Mouse (Mus musculus) liver, postnatal 0 days (tissue): ENCODE results near the gene Exoc2.

Experiments used
- CTCF ChIP-seq: sonication (generic); IDR thresholded peaks from 2 replicates; pipeline ENCODE4 v1.5.1; 2016; ENCODE audit warnings: antibody characterized with exemption, low read depth
- EP300 ChIP-seq: IDR thresholded peaks from 2 replicates; pipeline ENCODE4 v1.6.1; 2016; ENCODE audit warnings: antibody characterized with exemption, low read depth, mild to moderate bottlenecking

- no peak for TF ChIP-seq CTCF
- no peak for TF ChIP-seq EP300
Observed at GRCm38 (mm10) chr13:30802336-30802955, 171.4 kb downstream of the Exoc2 start.
